Mouse (Mus musculus): ENCODE data around the gene Elmo2.

Gene Elmo2

DNA sequence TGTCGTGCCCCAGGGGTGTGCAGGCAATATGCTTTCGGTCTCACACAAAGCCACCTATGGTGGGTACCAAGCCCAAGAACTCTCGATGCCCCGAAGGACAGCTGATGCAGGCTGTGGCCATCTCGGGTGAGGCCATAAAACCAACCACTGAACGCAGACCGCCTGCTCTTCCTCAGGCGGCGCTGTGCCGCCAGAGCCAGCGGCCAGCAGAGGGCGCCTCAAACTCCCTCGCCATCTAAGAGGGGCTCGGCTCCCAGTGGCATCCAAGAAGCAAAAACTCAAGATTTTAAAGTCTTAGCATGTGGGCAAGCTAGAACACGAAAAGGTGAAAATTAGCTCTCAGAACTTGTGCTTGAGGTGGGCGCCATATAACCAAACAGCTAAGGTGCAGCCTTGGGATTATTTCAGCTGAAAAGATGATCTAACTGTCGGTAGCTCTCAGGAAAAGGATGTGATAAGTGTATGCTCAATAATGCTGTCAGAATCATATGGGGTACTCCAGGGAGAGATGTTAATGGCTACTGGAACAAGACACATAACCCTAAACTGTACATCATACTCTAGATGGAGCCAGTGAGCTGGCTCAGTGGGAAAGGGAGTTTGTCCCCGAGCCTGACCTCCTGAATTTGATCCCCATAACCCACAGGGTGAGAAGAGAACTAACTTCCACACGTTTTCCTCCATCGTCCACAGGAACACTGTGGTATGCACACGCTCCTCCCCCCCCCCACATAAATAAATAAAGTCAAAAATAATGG, 38.2 kb upstream of the Elmo2 start:
- TF ChIP-seq POU5F1 (IDR thresholded peaks at IDR 0.05; ENCODE audit: borderline replicate concordance, low read length), result no peak
- no peak for TF ChIP-seq NANOG (IDR thresholded peaks at IDR 0.05; ENCODE audit: borderline replicate concordance, low read length)
- TF ChIP-seq CTCF (conservative IDR thresholded peaks at IDR 0.05; ENCODE audit: low read length), result peak; percentile 75

DNA sequence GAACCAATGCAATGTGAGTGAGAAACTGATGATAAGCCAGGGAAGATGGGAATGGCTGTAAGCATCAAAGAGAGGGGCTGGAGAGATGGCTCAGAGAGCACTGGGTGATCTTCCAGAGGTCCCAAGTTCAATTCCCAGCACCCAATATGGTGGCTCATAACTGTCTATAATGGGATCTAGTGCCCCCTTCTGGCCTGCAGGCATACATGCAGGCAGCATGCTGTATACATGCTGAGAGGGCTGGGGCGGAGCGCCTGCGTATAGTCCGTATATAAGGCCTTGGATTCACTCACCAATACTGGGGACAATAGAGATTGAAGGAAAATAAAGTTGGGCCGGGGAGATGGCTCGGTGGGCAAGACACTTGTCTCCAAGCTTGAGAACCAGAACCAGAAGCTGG, 37.0 kb upstream of the Elmo2 start:
- TF ChIP-seq POU5F1 (IDR thresholded peaks at IDR 0.05; ENCODE audit: borderline replicate concordance, low read length), result no peak
- TF ChIP-seq CTCF (conservative IDR thresholded peaks at IDR 0.05; ENCODE audit: low read length), result peak; percentile 56
- peaks cover 22% of the 10 kb centered on the region for H3K4me1 ChIP-seq (replicated peaks; ENCODE audit: low read depth, low read length)

More for the DNA sequence above, 38.2 kb upstream of the Elmo2 start:
- Histone ChIP-seq H3K4me1 (replicated peaks; ENCODE audit: low read depth, low read length) (peaks cover 28% of the 10 kb centered on the region), H3K9me3 (ENCODE audit: low read length) (no peaks in the 10 kb centered on the region), H3K4me3 (replicated peaks; ENCODE audit: low read length) (0 out of 2 replicates have a peak overlapping the region, but pooled peaks have one; percentile 18), H3K27me3 (ENCODE audit: insufficient read depth, low read length) (peaks cover 47% of the 10 kb centered on the region), H3K36me3 (ENCODE audit: insufficient read depth, low read length) (no peaks in the 10 kb centered on the region)

DNA sequence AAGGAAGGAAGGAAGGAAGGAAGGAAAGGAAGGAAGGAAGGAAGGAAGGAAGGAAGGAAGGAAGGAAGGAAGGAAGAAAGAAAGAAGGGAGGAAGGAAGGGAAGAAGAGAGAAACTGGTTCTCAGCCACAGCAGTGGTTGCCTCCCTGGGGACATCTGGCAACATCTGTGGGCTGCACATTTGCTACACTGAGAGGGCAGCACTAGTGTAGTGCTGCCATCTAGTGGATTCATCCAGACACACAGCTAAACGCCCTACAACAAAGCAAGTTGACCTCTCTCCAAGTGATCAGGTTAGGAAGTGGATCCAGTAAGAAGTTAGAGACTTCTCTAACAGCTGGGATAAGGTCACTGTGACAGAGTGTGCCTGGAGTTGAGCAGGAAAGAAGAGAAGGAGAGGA, 34.6 kb upstream of the Elmo2 start:
- Histone ChIP-seq H3K4me1 (replicated peaks; ENCODE audit: low read depth, low read length) (peaks cover 12% of the 10 kb centered on the region), H3K36me3 (ENCODE audit: insufficient read depth, low read length) (no peaks in the 10 kb centered on the region), H3K27me3 (ENCODE audit: insufficient read depth, low read length) (peaks cover 33% of the 10 kb centered on the region), H3K9me3 (ENCODE audit: low read length) (no peaks in the 10 kb centered on the region), H3K4me3 (replicated peaks; ENCODE audit: low read length) (no peak overlapping the region)
- TF ChIP-seq POU5F1 (IDR thresholded peaks at IDR 0.05; ENCODE audit: borderline replicate concordance, low read length) (no peak), CTCF (conservative IDR thresholded peaks at IDR 0.05; ENCODE audit: low read length) (peak; percentile 64)

More for the DNA sequence above, 37.0 kb upstream of the Elmo2 start:
- H3K27me3 ChIP-seq (ENCODE audit: insufficient read depth, low read length), result peaks cover 37% of the 10 kb centered on the region
- 0 out of 2 replicates have a peak overlapping the region, but pooled peaks have one; percentile 18 for H3K4me3 ChIP-seq (replicated peaks; ENCODE audit: low read length)
- no peaks in the 10 kb centered on the region for H3K36me3 ChIP-seq (ENCODE audit: insufficient read depth, low read length)
- no peaks in the 10 kb centered on the region for H3K9me3 ChIP-seq (ENCODE audit: low read length)

DNA sequence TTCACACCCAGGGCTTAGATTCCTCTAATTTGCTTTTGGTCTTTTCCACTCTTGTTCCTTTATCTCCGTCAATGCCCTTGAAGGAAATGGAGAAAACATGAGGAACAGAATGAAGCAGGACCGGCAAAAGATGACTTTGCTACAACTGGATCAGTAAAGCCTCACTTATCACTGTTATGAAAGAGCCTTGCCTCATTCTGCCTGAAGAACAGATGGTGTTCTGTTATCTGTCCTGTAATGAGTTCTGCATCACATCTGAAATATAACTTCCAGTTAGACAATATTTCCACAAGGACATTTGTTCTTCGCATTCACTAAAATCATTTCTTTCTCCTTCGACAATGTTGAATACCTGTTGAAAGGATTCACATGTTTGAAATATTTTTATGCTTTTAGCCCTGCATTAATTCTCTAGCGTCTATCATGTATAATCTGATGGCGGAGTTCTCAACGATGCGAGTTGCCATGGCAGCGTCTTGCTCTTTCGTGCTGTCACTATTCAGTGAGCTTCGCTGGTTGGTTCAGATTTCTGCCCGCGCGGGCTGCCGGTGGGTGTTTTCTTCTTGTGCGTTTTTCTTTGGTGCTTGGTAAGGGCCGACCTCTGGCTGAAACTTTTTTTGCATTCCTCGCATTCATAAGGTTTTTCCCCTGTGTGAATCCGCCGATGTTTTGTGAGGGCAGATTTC, 25.7 kb upstream of the Elmo2 start:
- TF ChIP-seq NANOG (IDR thresholded peaks at IDR 0.05; ENCODE audit: borderline replicate concordance, low read length) (no peak), CTCF (conservative IDR thresholded peaks at IDR 0.05; ENCODE audit: low read length) (no peak), POU5F1 (IDR thresholded peaks at IDR 0.05; ENCODE audit: borderline replicate concordance, low read length) (no peak)

DNA sequence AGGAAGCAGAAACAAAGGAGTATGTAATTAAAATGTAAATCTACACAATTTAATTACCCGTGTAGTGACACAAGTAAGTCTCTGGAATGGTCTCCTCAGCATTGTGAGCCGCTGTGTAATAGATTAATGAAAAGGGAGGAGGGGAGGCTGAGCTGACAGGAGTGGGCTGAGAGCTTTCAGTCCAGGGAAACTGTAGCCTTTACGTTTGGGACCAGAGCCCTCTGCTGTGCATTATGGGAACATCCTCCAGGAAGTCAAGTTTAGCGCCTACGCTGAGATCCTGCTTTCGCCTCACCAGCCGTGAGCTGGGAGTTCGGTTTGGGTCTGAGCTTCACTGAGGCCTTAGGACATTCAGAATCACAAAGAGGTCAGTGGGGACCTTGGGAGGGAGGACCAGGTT, 23.2 kb upstream of the Elmo2 start:
- no peak overlapping the region for H3K4me3 ChIP-seq (replicated peaks; ENCODE audit: low read length)
- H3K27me3 ChIP-seq (ENCODE audit: insufficient read depth, low read length), result peaks cover 40% of the 10 kb centered on the region
- H3K36me3 ChIP-seq (ENCODE audit: insufficient read depth, low read length), result no peaks in the 10 kb centered on the region
- 0 out of 2 replicates have a peak, but pooled peaks cover 6% of the 10 kb centered on the region for H3K4me1 ChIP-seq (replicated peaks; ENCODE audit: low read depth, low read length)
- TF ChIP-seq POU5F1 (IDR thresholded peaks at IDR 0.05; ENCODE audit: borderline replicate concordance, low read length), result no peak
- no peak for TF ChIP-seq NANOG (IDR thresholded peaks at IDR 0.05; ENCODE audit: borderline replicate concordance, low read length)
- TF ChIP-seq CTCF (conservative IDR thresholded peaks at IDR 0.05; ENCODE audit: low read length), result peak; percentile 28
- 0 out of 2 replicates have a peak, but pooled peaks cover 7% of the 10 kb centered on the region for H3K9me3 ChIP-seq (ENCODE audit: low read length)

More for the DNA sequence above, 25.7 kb upstream of the Elmo2 start:
- Histone ChIP-seq H3K36me3 (ENCODE audit: insufficient read depth, low read length) (no peaks in the 10 kb centered on the region), H3K27me3 (ENCODE audit: insufficient read depth, low read length) (peaks cover 42% of the 10 kb centered on the region), H3K4me1 (replicated peaks; ENCODE audit: low read depth, low read length) (0 out of 2 replicates have a peak, but pooled peaks cover 8% of the 10 kb centered on the region), H3K4me3 (replicated peaks; ENCODE audit: low read length) (no peak overlapping the region), H3K9me3 (ENCODE audit: low read length) (0 out of 2 replicates have a peak, but pooled peaks cover 7% of the 10 kb centered on the region)

DNA sequence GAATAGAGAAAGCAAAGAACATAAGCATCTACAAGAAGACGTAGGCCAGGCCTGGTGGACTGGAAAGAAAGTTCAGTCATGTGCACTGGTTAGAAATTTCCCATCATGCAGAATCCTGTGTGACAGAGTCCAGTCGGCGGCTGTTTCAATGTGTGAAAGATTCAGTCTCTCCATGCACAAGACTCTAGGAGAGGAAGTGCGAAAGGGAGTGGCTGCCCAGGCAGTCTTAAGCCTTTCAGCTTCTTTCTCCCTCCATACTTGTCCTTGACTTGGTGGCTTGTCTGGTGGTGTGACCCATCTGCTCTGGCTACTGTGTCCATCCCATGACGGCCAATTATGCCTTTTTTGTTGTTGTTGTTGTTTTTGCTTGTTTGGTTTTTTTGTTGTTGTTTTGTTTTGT, 19.9 kb upstream of the Elmo2 start:
- H3K4me3 ChIP-seq (replicated peaks; ENCODE audit: low read length), result no peak overlapping the region
- H3K27me3 ChIP-seq (ENCODE audit: insufficient read depth, low read length), result peaks cover 19% of the 10 kb centered on the region
- H3K36me3 ChIP-seq (ENCODE audit: insufficient read depth, low read length), result no peaks in the 10 kb centered on the region
- H3K4me1 ChIP-seq (replicated peaks; ENCODE audit: low read depth, low read length), result 0 out of 2 replicates have a peak, but pooled peaks cover 6% of the 10 kb centered on the region
- no peaks in the 10 kb centered on the region for H3K9me3 ChIP-seq (ENCODE audit: low read length)
- TF ChIP-seq POU5F1 (IDR thresholded peaks at IDR 0.05; ENCODE audit: borderline replicate concordance, low read length), result no peak
- no peak for TF ChIP-seq CTCF (conservative IDR thresholded peaks at IDR 0.05; ENCODE audit: low read length)

DNA sequence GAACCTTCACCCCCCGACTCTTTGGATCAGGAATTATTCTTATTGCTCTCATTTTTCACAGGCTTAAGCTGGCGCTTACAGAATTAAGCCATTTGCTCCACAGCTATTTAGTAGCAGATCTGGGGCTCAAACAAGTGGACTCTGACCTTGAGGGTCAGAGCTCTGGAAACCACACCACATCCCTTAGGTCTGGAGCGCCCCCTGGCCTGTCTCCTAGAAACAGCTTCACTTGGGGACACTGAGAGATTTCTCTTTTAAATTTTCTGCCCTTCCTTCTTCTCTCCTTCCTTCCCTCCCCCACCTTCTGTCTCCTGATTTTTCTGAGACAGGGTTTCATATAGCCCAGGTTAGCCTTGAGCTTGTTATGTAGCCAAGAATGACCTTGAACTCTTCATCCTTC, 10.9 kb upstream of the Elmo2 start:
- no peaks in the 10 kb centered on the region for H3K9me3 ChIP-seq (ENCODE audit: low read length)
- TF ChIP-seq NANOG (IDR thresholded peaks at IDR 0.05; ENCODE audit: borderline replicate concordance, low read length), result no peak
- TF ChIP-seq CTCF (conservative IDR thresholded peaks at IDR 0.05; ENCODE audit: low read length), result peak; percentile 53
- peaks cover 10% of the 10 kb centered on the region; the same call in 1 of the 2 replicates for H3K27me3 ChIP-seq (ENCODE audit: insufficient read depth, low read length)
- H3K36me3 ChIP-seq (ENCODE audit: insufficient read depth, low read length), result no peaks in the 10 kb centered on the region
- no peak overlapping the region for H3K4me3 ChIP-seq (replicated peaks; ENCODE audit: low read length)
- H3K4me1 ChIP-seq (replicated peaks; ENCODE audit: low read depth, low read length), result peaks cover 7% of the 10 kb centered on the region

DNA sequence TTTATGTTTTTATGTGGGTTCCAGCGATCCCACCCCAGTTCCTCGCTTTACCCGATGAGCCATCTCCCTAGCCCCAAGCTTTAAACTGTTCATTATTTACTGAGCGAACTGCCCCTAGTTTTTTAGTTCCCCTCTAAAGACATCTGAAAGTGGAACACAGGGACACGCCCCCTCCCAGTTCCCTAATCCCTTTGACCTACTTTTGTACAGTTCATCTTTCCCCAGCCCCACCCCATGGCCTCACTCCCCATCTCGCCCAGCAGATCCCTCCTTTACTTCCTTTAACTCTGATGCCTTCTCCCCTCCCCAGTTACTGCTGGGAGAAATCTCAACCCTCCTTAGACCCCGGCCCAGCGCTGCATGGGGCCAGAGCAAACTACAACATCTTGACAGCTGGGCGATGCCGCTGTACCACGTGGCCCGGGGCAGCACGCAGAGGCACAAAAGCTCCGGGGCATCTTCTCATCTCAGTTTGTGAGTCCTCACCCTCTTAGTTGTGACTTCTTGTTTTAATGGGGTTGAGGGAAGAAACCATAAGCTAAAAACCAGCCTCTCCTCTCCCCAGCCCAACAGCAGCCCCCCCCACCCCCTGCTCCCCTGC, 6.4 kb upstream of the Elmo2 start:
- H3K4me1 ChIP-seq (replicated peaks; ENCODE audit: low read depth, low read length), result peaks cover 7% of the 10 kb centered on the region
- no peak overlapping the region for H3K4me3 ChIP-seq (replicated peaks; ENCODE audit: low read length)
- peaks cover 13% of the 10 kb centered on the region for H3K27me3 ChIP-seq (ENCODE audit: insufficient read depth, low read length)
- H3K9me3 ChIP-seq (ENCODE audit: low read length), result no peaks in the 10 kb centered on the region
- no peaks in the 10 kb centered on the region for H3K36me3 ChIP-seq (ENCODE audit: insufficient read depth, low read length)
- TF ChIP-seq POU5F1 (IDR thresholded peaks at IDR 0.05; ENCODE audit: borderline replicate concordance, low read length) (no peak), CTCF (conservative IDR thresholded peaks at IDR 0.05; ENCODE audit: low read length) (no peak), NANOG (IDR thresholded peaks at IDR 0.05; ENCODE audit: borderline replicate concordance, low read length) (no peak)

Data from E14TG2a.4 (cell line).